Mouse (Mus musculus) left cerebral cortex, postnatal 4 days (tissue): ENCODE data around the gene Snx22. TPM values are rescaled to one million over a fixed set of nuclear protein-coding genes. Genes with fewer than 3 reads are reported as not detected.

Experiments used
- DNase-seq: peaks from one replicate; pipeline ENCODE4 v3.0.0-alpha.2; 2022
- intact Hi-C: fragments of 180-260 bp; cut with DNase I; formaldehyde crosslinking; loops from one replicate; pipeline ENCODE4 v1.15.1; 2025
- total RNA-seq, 2 experiments: library from RNA; stranded (reverse); gene quantifications; 2 replicates each; pipeline ENCODE4 v1.2.3; 2021

Gene Snx22
- total RNA-seq, 2 experiments from 2014 or later = 5.9 to 7.3 TPM

DNA sequence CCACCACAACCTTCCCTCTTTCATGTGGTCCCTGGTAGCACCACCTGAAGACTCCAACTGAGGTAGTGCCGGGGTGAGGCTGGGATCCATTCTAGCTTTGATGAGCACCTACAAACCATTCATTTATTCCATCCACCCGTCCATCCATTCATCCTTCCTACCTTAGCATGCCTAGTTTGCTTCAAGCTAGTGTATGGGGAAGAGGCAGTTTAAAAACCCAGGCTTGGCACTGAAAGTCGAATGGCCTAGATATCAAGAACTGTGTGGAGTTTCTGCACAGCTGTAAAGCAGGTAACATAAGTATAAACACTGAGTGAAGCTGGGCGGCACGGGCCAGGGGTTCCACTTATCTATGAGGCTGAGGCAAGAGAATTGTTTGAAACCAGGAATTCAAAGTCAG lies 632 bp upstream of the Snx22 start:
- intact Hi-C loops = no loop called here
- DNase-seq = no peak

DNA sequence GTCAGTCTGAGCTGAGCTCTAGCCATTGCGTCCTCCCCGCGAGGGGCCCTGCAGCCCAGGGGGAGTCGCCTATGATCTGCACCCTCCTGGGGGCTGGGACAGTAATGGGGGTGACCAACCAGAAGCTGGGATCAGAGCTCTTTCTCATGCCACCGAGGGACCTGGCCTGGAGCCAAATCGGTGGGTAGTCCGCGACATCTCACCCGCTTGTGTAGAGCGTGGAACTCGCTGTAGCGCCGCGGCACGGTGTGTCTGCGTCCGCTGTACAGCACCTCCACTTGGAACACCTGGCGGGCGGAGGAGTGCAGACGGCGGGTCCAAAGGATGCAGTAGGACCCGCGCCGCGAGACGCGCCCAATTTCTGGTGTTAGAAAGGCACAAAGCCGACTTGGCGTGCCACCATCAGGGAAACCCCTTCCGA lies 538 bp downstream of the Snx22 start:
- DNase-seq = peak; percentile 49
- intact Hi-C loops = no loop called here

DNA sequence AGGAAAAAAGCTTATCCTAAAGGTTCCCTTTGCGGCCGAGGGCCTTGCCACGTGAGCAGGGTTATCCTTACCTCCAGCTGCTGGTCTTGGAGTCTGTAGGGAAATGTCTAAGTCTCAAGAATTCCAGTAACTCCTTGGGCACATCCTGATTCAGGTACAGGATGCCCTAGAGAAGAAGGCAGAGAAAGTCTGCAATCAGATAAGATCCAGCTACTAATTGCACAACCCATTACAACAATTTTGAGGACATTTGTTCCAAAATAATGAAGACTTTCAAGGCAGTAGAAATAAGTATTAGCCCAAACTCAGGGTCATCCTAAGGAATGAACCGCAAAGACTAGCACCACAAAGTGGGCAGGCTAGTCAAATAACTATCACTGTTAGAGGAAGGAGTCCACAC lies 1.5 kb downstream of the Snx22 start:
- intact Hi-C loops = no loop called here
- no peak for DNase-seq

DNA sequence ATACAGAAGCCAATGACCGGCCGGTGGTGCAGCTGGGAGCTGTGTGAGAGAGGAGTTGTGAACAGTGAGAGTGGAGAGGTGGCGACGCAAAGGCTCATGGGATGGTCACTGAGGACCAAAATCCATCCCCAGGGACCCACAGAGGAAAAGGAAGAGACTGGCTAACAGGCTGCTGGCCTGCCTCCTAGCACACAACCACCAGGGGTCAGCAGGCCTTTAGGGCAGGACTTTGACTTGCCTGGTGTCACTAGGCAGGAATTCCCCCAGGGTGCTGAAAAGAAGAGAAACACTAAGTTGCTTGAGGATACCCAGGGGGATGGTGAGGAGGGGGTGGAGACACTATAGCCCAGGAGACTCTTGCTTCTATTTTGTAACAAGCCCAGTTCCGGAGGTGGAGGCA lies 2.0 kb downstream of the Snx22 start:
- DNase-seq = peak; percentile 53
- intact Hi-C loops = no loop called here

DNA sequence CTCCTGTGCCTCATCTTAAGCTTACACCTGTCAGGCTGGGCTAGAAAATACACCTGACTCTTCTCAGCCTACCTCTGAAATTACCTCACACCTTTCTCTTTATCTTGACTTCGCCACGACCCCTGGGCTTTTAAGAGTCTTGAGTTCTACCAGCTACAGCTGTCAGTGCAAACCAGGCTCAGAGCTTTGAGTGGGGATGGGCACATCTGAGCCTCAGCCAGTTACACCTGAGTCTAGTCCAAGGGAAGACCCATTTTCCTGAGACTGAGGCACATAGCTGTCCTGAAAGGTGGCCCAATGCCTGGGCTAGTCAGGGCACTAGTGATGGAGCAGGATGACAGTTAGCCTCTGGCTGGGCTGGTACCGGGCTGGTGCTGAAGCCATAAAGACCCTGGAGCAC lies 2.7 kb downstream of the Snx22 start:
- DNase-seq = no peak
- intact Hi-C loops = no loop called here

DNA sequence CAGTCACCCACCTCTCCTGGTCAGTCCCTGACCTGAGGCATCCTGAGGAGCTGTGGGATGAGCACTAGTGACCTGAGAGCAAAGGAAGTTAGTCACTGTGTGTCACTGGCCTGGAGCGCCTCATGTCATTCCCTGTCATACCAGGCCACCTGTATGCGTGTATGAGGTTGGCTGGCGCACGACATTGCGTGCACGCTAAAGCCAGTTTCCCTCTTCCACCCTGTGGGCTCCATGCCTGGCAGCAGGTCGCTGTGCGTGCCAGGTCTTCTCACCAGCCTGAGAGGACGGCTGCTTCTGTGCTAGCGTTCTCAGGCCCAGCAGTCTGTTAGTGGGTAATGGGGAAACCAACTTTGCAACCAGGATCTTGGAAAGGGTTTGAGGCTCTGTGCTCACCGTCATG lies 5.2 kb downstream of the Snx22 start:
- DNase-seq = peak; percentile 19
- intact Hi-C loops = no loop called here

DNA sequence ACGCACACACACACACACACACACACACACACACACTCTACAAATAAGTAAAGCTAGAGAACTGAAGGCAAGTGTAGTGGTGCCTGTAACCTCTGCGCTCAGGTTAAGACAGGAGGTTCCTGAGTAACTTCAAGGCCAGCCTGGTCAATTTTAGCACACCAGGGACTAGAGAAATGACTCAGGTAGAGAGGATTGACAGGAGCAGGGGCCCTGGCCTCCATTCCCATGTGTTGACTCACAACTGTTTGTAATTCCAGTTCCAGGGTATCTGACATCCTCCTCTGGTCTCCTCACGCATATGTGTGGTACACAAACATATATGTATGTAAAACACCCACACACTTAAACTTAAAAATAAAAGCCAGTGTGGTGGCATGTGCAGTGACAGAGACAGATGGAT lies 6.1 kb downstream of the Snx22 start:
- DNase-seq = no peak
- intact Hi-C loops = no loop called here

DNA sequence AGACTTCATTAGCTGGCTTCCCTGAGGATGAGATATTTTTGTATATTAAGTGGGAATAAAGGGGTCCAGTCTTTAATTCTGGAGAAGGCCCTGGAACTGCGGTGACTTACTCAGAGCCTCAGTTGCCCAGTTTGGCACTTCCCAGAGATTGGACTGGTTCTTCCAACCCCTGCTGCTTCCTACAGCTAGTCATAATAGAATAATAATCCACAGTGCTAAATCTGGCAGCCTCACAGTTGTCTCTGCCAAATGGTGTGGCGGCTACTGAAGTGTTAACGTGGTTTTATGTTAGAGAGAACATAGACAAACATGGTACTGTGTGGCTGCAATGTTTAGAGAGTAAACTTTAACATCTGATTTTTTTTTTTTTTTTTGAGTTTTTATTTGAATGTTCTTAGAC lies 7.9 kb downstream of the Snx22 start:
- intact Hi-C loops = no loop called here
- DNase-seq = peak; percentile 38

DNA sequence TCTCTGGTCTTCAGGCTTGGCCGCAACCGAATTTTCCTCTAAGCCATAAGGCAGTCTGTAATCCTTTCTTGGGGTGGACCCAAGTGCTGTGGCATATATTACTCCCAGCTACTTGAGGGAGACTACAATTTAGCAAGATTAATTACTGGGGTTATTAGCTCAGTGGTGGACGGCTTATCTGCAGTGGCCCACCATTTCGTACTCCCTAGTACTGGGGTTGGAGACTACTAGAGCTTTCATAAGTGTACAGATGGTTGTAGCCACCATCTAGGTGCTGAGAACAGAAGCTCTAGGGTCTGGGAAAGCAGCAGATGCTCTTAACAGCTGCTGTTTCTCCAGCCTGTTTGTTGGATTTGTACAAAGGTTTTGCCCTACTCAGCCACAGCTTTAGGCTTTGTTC lies 8.5 kb downstream of the Snx22 start:
- peak; percentile 12 for DNase-seq
- intact Hi-C loops = no loop called here

DNA sequence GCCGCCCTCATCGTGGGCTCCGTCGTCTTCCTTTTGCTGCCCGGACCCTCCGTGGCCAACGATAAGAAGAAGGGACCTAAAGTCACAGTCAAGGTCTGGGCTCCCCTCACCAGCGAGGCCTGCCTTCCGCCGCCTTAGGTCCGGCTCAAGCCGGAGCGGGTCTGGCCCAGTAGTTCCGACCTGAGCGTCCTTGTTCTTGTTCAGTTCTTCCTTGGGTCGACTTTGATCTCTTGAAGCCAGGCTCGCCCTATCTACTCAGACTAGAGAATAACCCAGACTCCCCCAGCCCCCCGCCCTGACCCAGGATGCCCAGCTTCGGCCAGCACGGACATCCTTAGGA lies 9.2 kb downstream of the Snx22 start:
- no peak for DNase-seq
- intact Hi-C loops = no loop called here

DNA sequence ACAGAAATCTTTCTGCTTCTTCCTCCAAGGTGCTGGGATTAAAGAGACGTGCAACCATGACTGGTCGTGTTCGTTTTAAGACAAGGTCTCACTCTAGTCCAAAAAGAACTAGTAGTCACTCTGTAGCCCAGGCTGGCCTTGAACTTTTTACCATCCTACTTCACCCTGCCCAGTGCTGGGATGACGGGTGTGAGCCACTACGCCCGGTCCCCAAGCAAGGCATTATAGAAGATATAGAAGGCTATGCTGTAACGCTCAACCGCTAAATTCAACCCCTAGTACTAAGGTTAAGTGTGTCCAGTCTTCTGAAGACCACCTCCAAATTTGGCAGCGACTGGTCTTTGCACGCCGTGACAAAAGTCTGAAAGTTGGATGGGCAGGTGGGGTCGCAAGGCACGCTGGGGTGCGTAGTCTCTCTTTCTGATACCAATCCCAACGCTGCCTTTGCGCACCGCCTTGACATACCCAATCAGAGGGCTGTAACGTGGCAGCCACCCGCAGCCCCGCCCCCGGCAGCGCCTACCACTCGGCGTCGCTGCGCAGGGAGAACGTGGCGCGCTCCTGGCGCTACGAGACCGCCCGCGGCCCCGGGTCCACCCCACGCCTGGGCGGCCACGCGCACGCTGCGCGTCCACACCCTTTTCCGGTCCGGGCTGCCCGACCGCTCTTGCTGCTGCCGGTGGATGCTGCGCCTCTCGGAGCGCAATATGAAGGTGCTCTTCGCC lies 9.8 kb downstream of the Snx22 start, which contains the start of gene Ppib:
Ppib (plus strand) TSS at position 640 of the 725 bp plus-strand sequence.
- intact Hi-C loops = no loop called here
- DNase-seq = peak; percentile 98

DNA sequence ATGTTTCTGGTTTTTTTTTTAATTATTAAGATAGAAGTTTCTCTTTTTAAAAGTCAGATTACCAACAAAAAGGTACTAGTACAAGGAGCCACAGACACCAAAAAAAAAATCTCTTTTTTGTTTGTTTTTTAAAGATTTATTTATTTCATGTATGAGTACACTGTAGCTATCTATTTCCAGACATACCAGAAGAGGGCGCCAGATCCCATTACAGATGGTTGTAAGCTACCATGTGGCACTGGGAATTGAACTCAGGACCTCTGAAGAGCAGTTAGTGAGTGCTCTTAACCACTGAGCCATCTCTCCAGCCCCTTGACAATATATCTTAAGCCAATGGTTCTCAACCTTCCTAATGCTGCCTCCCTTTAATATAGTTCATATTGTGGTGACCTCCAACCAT lies 15.9 kb downstream of the Snx22 start:
- no peak for DNase-seq
- intact Hi-C loops = no loop called here

DNA sequence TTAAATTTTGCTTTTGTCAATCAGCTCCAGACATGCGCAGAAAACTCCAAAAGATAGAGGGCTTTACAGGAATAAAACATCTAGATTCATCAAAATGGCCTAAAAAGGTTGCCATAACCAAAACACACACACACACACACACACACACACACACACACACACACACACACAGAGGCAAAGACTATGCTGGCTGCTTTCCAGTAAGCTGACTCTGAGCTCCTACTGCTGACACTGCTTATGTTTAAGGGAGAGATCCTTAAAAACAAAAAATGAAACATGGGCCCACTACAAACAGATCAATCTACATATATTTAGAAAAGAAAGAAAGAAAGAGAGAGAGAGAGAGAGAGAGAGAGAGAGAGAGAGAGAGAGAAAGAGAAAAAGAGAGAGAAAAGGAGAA lies 16.8 kb downstream of the Snx22 start:
- intact Hi-C loops = no loop called here
- DNase-seq = no peak

DNA sequence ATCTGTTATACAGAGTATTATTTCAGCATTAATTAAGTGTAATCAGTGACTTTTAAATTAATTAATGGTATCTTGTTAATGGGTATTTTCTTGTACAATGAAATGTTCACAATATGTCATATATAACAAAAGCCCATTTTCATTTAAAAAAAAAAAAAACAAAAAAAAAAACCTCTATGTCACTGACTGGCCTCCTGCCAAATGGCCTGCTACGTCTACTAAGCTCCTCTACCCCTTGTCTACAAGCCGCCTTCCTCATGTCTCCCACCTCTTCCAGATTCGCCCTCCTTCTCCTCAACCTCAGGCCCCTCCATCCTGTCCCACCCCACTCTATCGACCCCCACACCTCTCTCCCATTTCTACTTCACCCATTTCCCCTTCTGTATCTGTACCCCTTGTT lies 18.0 kb downstream of the Snx22 start:
- no peak for DNase-seq
- intact Hi-C loops = no loop called here

DNA sequence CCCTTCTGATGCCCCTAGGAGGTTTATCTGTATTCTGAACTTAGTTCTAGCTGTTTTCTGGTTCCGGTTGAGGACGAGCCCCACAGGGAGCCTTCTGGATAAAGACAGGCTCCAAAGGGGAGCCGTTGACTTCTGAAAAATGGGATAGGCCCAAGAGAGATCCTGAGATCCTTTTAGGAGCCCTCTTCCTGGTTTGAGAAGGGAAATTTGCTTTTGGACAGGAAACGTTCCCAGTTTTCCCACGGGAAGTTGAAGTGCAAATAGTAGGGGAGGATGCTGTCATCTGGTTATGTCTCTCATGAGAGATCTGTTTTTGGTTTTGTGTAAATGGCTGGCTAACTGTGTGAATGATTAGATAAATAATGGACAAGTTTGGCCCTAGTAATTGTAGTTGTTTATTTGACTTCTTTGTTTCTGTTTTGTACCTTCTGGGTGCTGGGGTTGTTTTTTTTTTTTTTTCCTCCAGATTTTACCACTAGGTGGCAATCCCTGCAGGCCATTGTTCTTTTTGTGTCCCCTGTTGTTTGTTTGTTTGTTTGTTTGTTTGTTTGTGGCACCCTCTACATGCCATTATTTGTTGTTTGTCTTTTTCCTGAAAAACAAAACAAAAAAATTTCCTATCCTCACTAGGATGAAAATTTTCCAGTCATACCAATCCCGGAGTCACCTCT lies 19.5 kb downstream of the Snx22 start:
- intact Hi-C loops = no loop called here
- no peak for DNase-seq

DNA sequence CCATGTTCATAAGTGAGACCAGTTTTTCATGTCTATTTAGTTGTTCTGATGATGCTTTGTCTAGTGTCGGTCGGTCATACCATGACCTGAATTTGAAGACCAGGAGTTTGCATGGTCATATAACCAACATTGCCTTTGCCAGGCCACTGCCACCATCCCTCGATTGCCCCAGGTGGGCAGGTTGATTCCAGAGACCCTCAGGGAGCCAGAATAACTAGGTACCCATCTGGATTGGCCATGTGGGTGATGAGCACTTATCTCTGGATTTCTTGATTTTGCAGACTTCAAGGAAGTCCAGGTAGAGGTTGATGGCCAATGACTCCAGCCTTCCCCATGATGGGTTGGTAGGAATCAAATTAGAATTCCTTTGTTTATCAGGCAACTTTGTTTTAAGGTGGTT lies 26.3 kb downstream of the Snx22 start:
- no peak for DNase-seq
- intact Hi-C loops = no loop called here

DNA sequence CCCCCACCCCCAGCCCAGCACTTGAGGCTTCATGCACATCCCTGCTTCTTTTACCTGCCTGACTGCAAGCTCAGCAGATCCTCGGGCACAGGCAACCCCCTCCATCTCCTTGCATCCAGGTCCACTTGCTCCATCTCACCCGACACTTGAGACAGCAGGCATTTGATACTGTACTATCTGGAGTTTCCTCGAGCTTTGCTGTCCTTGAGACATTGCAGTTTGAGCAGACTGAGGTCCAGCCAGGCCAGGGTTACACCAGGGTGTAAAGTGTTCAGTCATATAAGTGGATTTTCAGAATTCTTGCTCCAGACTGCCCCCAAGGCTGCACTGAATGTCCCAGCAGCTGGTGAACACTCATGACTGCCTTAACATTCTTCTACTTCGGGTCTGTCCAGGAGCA lies 27.2 kb downstream of the Snx22 start:
- no peak for DNase-seq
- intact Hi-C loops = no loop called here

DNA sequence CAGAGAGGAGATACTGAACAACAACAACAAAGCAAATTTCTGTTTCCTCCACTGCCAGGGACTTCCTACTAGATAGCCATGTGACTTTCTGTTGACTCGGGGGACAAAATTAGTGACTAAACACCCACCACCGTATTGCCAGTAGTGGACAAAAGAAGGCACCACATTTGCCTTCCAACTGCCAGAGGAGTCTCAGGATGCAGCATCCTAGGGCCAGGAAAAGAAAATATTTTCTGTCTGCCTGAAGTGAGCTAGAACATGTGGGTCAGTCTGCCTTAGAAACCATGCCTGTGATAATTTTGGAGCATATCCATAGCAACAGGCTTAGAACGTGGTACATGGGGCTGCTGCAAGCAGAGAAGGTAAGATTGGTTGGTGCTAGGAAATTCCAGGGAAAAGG lies 28.7 kb downstream of the Snx22 start:
- no peak for DNase-seq
- intact Hi-C loops = no loop called here

DNA sequence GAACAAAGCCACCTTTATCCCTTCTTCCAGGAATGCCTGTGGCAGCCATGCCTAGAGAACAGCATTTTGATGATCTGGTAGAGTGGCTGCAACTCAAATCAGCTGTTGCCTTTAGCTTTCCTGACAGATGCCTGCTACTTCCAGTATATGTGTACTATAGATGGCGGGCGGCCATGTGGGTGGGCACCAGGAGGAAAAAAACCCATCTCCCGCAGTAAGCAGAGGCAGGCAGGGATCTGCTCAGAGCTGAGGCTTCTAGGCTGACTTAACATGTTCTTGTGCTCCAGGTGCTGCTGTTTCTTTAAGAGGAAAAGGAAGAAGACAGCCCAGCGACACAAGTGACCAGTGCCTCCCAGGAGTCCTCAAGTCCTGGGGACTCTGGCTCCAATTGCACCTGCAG lies 30.2 kb downstream of the Snx22 start:
- DNase-seq = no peak
- intact Hi-C loops = no loop called here

DNA sequence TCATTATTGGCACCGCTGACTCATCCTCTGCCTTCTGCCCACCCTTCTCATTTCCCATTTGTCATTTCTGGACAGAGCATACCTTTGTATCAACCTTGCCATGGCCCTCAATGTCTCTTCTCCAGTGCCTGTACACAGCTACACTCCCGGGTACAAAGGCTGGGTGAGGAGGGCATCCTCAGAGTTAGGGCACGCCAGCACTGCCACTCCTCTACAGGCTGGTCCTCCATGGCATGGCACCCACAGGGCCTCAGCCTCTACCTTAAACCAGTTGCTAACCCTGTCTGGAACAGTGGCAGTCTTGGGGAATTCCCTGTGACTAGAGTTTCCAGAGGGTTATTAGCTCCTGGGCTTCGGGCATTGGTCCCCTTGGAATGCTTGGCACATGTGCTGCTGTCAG lies 30.9 kb downstream of the Snx22 start:
- intact Hi-C loops = no loop called here
- no peak for DNase-seq

DNA sequence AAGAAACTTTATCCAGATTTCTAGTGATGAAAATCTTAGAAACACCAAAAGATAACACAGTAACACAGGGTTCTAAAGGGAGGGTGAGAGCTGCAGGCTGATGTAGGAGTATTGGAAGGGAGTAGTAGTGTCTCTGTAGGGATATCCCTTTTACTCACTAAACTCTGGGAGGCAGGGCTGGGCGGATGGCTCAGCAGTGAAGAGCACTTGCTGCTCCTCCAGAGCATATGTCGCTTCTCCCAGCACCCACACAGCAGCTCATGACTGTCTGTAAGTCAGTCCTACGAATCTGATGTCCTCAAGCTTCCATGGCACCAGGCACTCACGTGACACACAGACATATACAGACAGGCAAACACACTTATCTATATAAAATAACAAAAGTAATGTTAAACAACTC lies 31.4 kb downstream of the Snx22 start:
- intact Hi-C loops = no loop called here
- no peak for DNase-seq

DNA sequence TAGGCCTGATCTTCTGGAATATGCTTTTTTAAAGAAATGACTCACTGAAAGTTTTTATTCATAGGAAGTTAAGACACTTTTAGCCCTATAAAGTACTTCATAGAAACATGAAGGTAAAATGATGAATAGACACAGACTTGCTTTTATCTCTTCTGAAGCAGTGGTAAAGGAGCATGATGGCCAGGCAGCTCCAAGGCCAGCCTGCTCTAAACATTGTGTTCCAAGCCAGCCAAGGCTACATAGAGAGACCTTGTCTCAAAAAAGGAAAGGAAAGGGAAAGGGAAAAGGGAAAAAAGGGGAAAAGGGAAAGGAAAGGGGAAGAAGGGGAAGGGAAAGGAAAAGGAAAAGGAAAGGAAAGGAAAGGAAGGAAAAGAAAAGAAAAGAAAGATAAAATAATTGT lies 48.9 kb downstream of the Snx22 start:
- intact Hi-C loops = no loop called here
- DNase-seq = no peak
